Mouse (Mus musculus) left cerebral cortex, adult 2 months (tissue): ENCODE measurements around the gene Tshz2. TPM values are rescaled to one million over a fixed set of nuclear protein-coding genes. Genes with fewer than 3 reads are reported as not detected.

Experiments
- DNase-seq, 2 experiments: peaks; one replicate each; pipeline ENCODE4 v3.0.0; 2021 to 2022; ENCODE audit warnings: low spot score in 2 of 2, mixed read lengths in 1 of 2; ENCODE audit errors: extremely low spot score in 1 of 2
- H3K27ac ChIP-seq: fragments of 200-600 bp; 2 replicates; pipeline ENCODE4 v1.8.1; 2022
- H3K4me3 ChIP-seq: fragments of 200-600 bp; 2 replicates; pipeline ENCODE4 v1.8.1; 2022
- CTCF ChIP-seq: fragments of 200-600 bp; IDR thresholded peaks from 2 replicates; pipeline ENCODE4 v1.8.1; 2022; ENCODE audit warnings: antibody characterized with exemption, mild to moderate bottlenecking, moderate library complexity
- intact Hi-C: fragments of 180-260 bp; cut with DNase I; formaldehyde crosslinking; loops from one replicate; pipeline ENCODE4 v1.15.1; 2025
- total RNA-seq, 2 experiments: library from RNA; stranded (reverse); gene quantifications; 2 replicates each; pipeline ENCODE4 v1.2.3; 2021

Tshz2 gene
- total RNA-seq, 2 experiments from 2014 or later: 38.2 to 46.1 TPM

DNA sequence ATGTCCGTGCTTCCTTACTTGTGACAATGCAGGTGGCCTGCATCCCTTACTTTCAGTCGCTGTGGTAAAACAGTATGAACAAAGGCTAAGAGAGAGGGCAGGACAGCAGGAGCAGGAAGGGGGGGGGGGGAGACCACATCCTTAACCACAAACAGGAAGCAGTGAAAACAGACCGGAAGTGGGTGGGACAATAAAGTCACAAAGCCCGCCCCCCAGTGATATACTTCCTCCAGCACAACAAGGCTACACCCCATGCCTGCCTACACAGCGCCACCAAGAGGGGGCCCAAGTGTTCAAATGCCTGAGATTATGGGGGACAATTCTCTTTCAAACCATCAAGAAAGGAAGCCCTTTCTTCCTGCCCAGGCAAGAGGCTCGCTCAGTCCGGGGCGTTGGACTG lies 392.1 kb downstream of the Tshz2 start:
- TF ChIP-seq CTCF: no peak
- no peak for DNase-seq
- intact Hi-C loops: no loop called here
- H3K27ac ChIP-seq: no peak overlapping the region
- H3K4me3 ChIP-seq: no peak overlapping the region

- no peak for DNase-seq
- intact Hi-C loops: no loop called here
- Histone ChIP-seq H3K27ac (no peak overlapping the region), H3K4me3 (no peak overlapping the region)
- no peak for TF ChIP-seq CTCF
Observed at GRCm38 (mm10) chr2:170025896-170026295, 393.1 kb downstream of the Tshz2 start.

GRCm38 (mm10) chr2:170027837-170028236 lies 395.0 kb downstream of the Tshz2 start:
- peak; percentile 25 for TF ChIP-seq CTCF
- intact Hi-C loops: no loop called here
- H3K4me3 ChIP-seq: no peak overlapping the region
- H3K27ac ChIP-seq: no peak overlapping the region
- DNase-seq: no peak

GRCm38 (mm10) chr2:170028488-170029303 lies 395.9 kb downstream of the Tshz2 start:
- intact Hi-C loops: no loop called here
- no peak for TF ChIP-seq CTCF
- DNase-seq: no peak
- no peak overlapping the region for H3K4me3 ChIP-seq
- H3K27ac ChIP-seq: no peak overlapping the region

GRCm38 (mm10) chr2:170029304-170029856 lies 396.6 kb downstream of the Tshz2 start:
- no peak overlapping the region for H3K4me3 ChIP-seq
- no peak for TF ChIP-seq CTCF
- DNase-seq: no peak

GRCm38 (mm10) chr2:170031226-170031625 lies 398.4 kb downstream of the Tshz2 start:
- no peak overlapping the region for H3K4me3 ChIP-seq
- TF ChIP-seq CTCF: no peak
- H3K27ac ChIP-seq: no peak overlapping the region
- intact Hi-C loops: no loop called here
- DNase-seq: no peak

More at GRCm38 (mm10) chr2:170029304-170029856, 396.6 kb downstream of the Tshz2 start:
- intact Hi-C loops: no loop called here
- H3K27ac ChIP-seq: no peak overlapping the region

DNA sequence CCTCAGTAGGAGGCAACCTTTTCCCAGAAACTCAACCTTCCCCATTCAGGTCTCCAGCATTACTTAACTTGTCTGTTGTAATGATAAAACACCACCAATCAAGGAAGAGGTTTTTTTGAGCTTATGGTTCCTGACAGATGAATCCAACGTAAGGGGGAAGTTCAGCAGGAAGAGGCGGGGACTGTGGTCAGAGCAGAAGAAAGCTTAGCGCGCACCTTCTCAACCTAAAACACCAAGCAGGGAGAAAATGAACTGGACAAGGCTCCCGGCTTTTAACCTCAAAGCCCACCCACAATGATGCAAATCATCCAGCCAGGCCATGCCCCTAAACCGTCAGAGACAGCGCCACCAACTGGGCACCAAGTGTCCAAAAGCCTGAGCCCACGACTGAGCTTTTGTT lies 399.1 kb downstream of the Tshz2 start:
- intact Hi-C loops: no loop called here
- no peak overlapping the region for H3K4me3 ChIP-seq
- TF ChIP-seq CTCF: no peak
- no peak overlapping the region for H3K27ac ChIP-seq
- DNase-seq: no peak

DNA sequence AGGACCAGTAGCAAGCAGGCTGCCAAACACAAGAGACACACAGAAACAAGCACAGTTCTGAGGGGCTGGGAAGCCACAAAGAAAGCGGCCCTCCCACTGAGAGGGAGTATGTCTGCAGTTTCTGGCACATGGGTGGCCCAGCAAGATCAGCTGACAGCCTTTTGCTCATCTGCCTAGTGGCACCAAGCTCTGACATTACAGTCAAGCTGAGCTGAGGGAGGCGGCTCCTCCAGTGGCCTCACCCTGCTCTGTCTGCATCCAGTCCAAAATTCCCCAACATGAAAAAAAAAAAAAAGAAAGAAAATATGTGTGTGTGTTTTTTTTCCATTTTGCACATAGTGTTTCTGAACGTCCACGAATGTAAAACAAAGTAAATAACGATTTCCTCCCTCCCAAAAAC lies 400.4 kb downstream of the Tshz2 start:
- no peak for TF ChIP-seq CTCF
- no peak for DNase-seq
- Histone ChIP-seq H3K4me3 (no peak overlapping the region), H3K27ac (no peak overlapping the region)
- intact Hi-C loops: no loop called here

- Histone ChIP-seq H3K27ac (no peak overlapping the region), H3K4me3 (no peak overlapping the region)
- DNase-seq: no peak
- intact Hi-C loops: no loop called here
- TF ChIP-seq CTCF: no peak
Observed at GRCm38 (mm10) chr2:170034794-170035193, 402.0 kb downstream of the Tshz2 start.

GRCm38 (mm10) chr2:170036791-170037241 lies 404.0 kb downstream of the Tshz2 start:
- intact Hi-C loops: no loop called here
- Histone ChIP-seq H3K27ac (no peak overlapping the region), H3K4me3 (no peak overlapping the region)
- no peak for DNase-seq
- TF ChIP-seq CTCF: no peak

GRCm38 (mm10) chr2:170037346-170037745 lies 404.5 kb downstream of the Tshz2 start:
- Histone ChIP-seq H3K4me3 (no peak overlapping the region), H3K27ac (no peak overlapping the region)
- no peak for DNase-seq
- no peak for TF ChIP-seq CTCF
- intact Hi-C loops: no loop called here

DNA sequence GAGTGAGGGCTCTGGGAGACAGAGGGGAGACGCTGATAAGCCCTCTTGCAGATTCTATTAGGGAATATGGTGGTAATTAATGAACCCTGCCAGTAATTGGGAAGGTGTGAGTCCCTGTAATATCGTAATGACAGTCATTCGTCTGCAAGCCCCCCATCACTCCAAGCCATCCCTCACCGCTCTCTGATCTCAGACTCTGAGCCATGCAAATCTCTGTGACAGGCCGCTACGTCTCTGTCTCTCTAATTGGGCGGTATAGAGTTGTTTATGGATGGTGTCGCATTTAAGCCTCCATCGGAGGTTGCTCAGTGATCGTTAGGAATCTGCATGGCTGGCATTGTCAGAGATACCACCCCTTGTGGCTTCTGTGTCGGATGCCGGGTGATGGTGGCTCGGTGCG lies 407.0 kb downstream of the Tshz2 start:
- Histone ChIP-seq H3K4me3 (no peak overlapping the region), H3K27ac (no peak overlapping the region)
- no peak for DNase-seq
- intact Hi-C loops: no loop called here
- no peak for TF ChIP-seq CTCF

DNA sequence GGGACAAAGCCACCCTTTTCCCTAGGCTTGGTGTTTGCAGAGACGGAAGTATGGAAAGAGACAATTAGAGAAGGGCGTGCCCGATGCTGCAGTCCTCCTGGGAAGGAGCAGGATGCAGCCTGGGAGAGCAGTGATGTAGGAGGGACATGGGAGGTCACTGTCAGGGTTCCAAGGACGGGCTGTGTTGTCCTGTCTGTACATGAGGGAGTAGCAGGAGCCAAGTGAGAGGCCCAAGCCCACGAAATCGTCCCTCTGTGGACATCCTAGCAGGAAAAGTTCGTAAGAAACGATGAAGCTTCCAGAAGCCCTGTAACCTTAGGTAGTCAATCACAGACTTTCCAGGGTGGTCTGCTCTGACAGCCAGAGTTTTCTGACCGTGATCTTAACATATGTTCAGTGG lies 408.3 kb downstream of the Tshz2 start:
- TF ChIP-seq CTCF: no peak
- no peak overlapping the region for H3K27ac ChIP-seq
- DNase-seq: no peak
- H3K4me3 ChIP-seq: no peak overlapping the region
- intact Hi-C loops: no loop called here
